ENCODE assay signal across 16 mouse cellular contexts in genomic region chr17:71862895-71863294, GRCm38 (mm10).
A peak's percentile ranks its signal among the peaks of the same experiment; 100 is the strongest.
DNase-seq lines count a peak whose midpoint lies in the region; TF ChIP-seq lines count a peak whose summit lies in the region.
"Had no signal": no experiment of that assay in that cellular context is flagged by ENCODE, and none has a peak within 500 bp of the region (broad histone marks: within the 10 kb centered on the region; RNA-seq: fewer than 3 reads in every experiment).

No protein-coding gene starts in this region.

- H3K4me1 ChIP-seq in CH12.LX (ENCODE audit: control insufficient read depth in 1 of 2, insufficient read depth in 2 of 2) = peaks cover 5 to 38% of the 10 kb centered on the region in 2 experiments
- H3K4me1 ChIP-seq in hindbrain, embryonic 10.5 days (replicated peaks) = no peaks in the 10 kb centered on the region

- in situ Hi-C loops in CH12.LX (cut with MboI; ENCODE audit: low pct_ligation_motif_present, low pct_unique_long_range_greater_than_20kb, low sequenced_read_pairs) = loop anchor here (25.0 kb wide), 1 partner anchor 301 kb away; the partner anchor contains the start of gene Spdya

- no peak for TF ChIP-seq RAD21 in CH12.LX (IDR thresholded peaks at IDR 0.05; ENCODE audit: low read depth, low read length)

- no peaks in the 10 kb centered on the region for H3K36me3 ChIP-seq in CH12.LX (replicated peaks in 1 of 2; ENCODE audit: control insufficient read depth in 1 of 2, insufficient read depth in 1 of 2, low read length in 1 of 2)
- peaks cover 10% of the 10 kb centered on the region for H3K36me3 ChIP-seq in hindbrain, embryonic 10.5 days
- H3K36me3 ChIP-seq: G1E had no signal

- no peak for TF ChIP-seq CTCF in CH12.LX (conservative IDR thresholded peaks at IDR 0.05 in 1 of 2, IDR thresholded peaks at IDR 0.05 in 1 of 2; ENCODE audit: low read depth in 2 of 2, low read length in 2 of 2)

- no peaks in the 10 kb centered on the region for H3K27me3 ChIP-seq in CH12.LX (replicated peaks)
- H3K27me3 ChIP-seq in hindbrain, embryonic 10.5 days (ENCODE audit: insufficient read depth, poor library complexity, severe bottlenecking) = no peaks in the 10 kb centered on the region
- H3K27me3 ChIP-seq: Patski had no signal

- H3K9ac ChIP-seq in CH12.LX (ENCODE audit: insufficient read depth, low read depth) = no peak overlapping the region

- H3K27ac ChIP-seq in CH12.LX (ENCODE audit: insufficient read depth, low read depth) = no peak overlapping the region
- no peak overlapping the region for H3K27ac ChIP-seq in hindbrain, embryonic 10.5 days

- H3K79me2 ChIP-seq in CH12.LX (replicated peaks; ENCODE audit: control insufficient read depth, extremely low read depth, insufficient read depth, poor library complexity, severe bottlenecking) = no peaks in the 10 kb centered on the region

- H3K9me3 ChIP-seq in CH12.LX (replicated peaks; ENCODE audit: low read length) = peaks cover 10% of the 10 kb centered on the region
- peaks cover 6% of the 10 kb centered on the region; the same call in 1 of the 2 replicates for H3K9me3 ChIP-seq in hindbrain, embryonic 10.5 days

- H3K4me3 ChIP-seq in CH12.LX (replicated peaks in 1 of 3; ENCODE audit: low read depth in 2 of 3, low read length in 2 of 3, poor library complexity in 1 of 3) = no peak overlapping the region
- no peak overlapping the region for H3K4me3 ChIP-seq in hindbrain, embryonic 10.5 days

- no peak overlapping the region for H3K4me2 ChIP-seq in CH12.LX (ENCODE audit: insufficient read depth, low read depth, poor library complexity, severe bottlenecking)

- no peak for TF ChIP-seq EP300 in CH12.LX (IDR thresholded peaks at IDR 0.05; ENCODE audit: low read length)

- dilution Hi-C loops in CH12.LX (cut with MboI; ENCODE audit: extremely low pct_ligation_motif_present, extremely low pct_unique_long_range_greater_than_20kb, low sequenced_read_pairs) = no loop called here

- no peak for TF ChIP-seq POLR2A in CH12.LX (IDR thresholded peaks at IDR 0.05; ENCODE audit: low read depth, low read length)

- 88% methylated on average over 4 of the region's 4 CpGs for WGBS in hindbrain, embryonic 10.5 days

- DNase-seq in CH12.LX (ENCODE audit: extremely low read depth) = peak; percentile 59
- no peak for DNase-seq in hindbrain, embryonic 10.5 days (ENCODE audit: low spot score)
- DNase-seq: adrenal gland, adult 2 months; adrenal gland, adult 8-10 months; adrenal gland, postnatal 10 days; adrenal gland, postnatal 14 days; adrenal gland, postnatal 25 days; adrenal gland, postnatal 36 days; B cell, adult 2 months; cerebellum, adult 11 months; cerebellum, adult 11-12 months; cerebellum, adult 18-20 months; cerebellum, adult 2 months; cerebellum, adult 8-10 months had no signal

TF ChIP-seq in CH12.LX, 34 proteins besides CTCF, POLR2A, EP300 and RAD21:
- TF ChIP-seq RCOR1 (conservative IDR thresholded peaks at IDR 0.05; ENCODE audit: low read depth, low read length) = no peak
- TF ChIP-seq TCF12 (IDR thresholded peaks at IDR 0.05; ENCODE audit: low read depth, low read length) = no peak
- TF ChIP-seq ETS1 (conservative IDR thresholded peaks at IDR 0.05; ENCODE audit: low read depth, low read length) = no peak
- 0 out of 2 replicates have a peak, but pooled peaks have one; percentile 17 for TF ChIP-seq BHLHE40 (IDR thresholded peaks at IDR 0.05; ENCODE audit: low read depth, low read length)
- no peak for TF ChIP-seq MXI1 (IDR thresholded peaks at IDR 0.05; ENCODE audit: low read depth, low read length)
- no peak for TF ChIP-seq CHD2 (IDR thresholded peaks at IDR 0.05; ENCODE audit: low read length)
- no peak for TF ChIP-seq SMC3 (IDR thresholded peaks at IDR 0.05; ENCODE audit: low read depth, low read length)
- TF ChIP-seq USF1 (IDR thresholded peaks at IDR 0.05; ENCODE audit: low read depth, low read length) = no peak
- no peak for TF ChIP-seq USF2 (conservative IDR thresholded peaks at IDR 0.05; ENCODE audit: low read depth, low read length)
- no peak for TF ChIP-seq CHD1 (IDR thresholded peaks at IDR 0.05; ENCODE audit: low read depth, low read length)
- TF ChIP-seq ZKSCAN1 (IDR thresholded peaks at IDR 0.05; ENCODE audit: borderline replicate concordance, low read depth, low read length) = no peak
- TF ChIP-seq MAX (IDR thresholded peaks at IDR 0.05; ENCODE audit: low read length) = no peak
- TF ChIP-seq ZC3H11A (IDR thresholded peaks at IDR 0.05; ENCODE audit: low read depth, low read length) = no peak
- TF ChIP-seq JUND (conservative IDR thresholded peaks at IDR 0.05; ENCODE audit: low read depth, low read length) = no peak; the same call in 1 of the 2 replicates
- TF ChIP-seq ZNF384 (IDR thresholded peaks at IDR 0.05; ENCODE audit: low read depth, low read length) = peak; percentile 93
- TF ChIP-seq UBTF (IDR thresholded peaks at IDR 0.05; ENCODE audit: low read depth, low read length) = no peak
- TF ChIP-seq IRF4 (IDR thresholded peaks at IDR 0.05; ENCODE audit: low read depth, low read length) = peak; percentile 45; the same call in 1 of the 2 replicates
- TF ChIP-seq NRF1 (IDR thresholded peaks at IDR 0.05; ENCODE audit: low read depth, low read length) = no peak
- TF ChIP-seq GABPA (IDR thresholded peaks at IDR 0.05; ENCODE audit: insufficient replicate concordance, low read depth, low read length) = no peak
- TF ChIP-seq MYC (IDR thresholded peaks at IDR 0.05; ENCODE audit: low read depth, low read length) = no peak
- TF ChIP-seq TBP (conservative IDR thresholded peaks at IDR 0.05; ENCODE audit: low read depth, low read length) = no peak
TF ChIP-seq in CH12.LX: peak in this region for 3.
